Mouse (Mus musculus): Measurements from ENCODE around the gene Eef1e1.
"Not testable (repeated sequence)": the region's sequence is repeated elsewhere in the genome, so short reads cannot be mapped to it uniquely, and the experiment has no call there.

The Eef1e1 gene

DNA sequence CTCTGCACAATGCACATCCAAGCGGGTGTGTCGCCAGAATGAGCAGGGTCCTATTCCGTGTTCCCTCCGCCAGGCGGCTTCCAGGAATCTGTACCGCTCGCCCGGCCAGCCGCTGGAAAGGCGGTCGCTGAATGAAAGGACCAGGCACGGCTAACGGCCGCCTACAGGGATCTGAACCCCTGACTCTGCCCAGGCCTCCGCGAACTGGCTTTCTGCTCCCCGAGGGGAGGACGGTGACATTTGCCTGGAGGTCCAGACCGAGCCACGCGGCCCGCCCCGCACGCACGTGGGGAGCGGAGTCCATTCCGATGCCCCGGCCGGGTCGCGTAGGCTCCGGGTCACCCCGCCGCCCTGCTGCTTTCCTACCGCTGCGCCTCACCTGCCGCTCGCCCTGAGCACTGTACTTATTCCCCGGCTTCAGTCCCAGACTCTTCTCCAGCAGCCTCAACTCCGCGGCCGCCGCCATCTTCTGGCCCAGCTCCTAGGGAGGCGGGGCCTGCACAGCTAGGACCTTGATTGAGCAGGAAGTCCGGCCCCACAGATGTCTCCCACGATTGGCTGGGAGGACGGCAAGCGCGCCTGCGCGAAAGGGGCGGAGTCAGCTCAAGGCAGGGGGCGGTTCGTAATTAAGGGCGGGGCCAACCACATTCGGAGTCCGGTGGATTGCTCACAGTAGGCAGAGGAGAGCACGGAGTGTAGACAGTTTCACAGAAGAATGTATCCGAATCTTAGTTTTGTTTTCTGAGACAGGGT lies at the start of gene Eef1e1:
Eef1e1 (minus strand) TSS at position 531 of the 753 bp plus-strand sequence.
- DNase-seq (ENCODE audit: low spot score in 2 of 2): peak; percentile 97 to 98

DNA sequence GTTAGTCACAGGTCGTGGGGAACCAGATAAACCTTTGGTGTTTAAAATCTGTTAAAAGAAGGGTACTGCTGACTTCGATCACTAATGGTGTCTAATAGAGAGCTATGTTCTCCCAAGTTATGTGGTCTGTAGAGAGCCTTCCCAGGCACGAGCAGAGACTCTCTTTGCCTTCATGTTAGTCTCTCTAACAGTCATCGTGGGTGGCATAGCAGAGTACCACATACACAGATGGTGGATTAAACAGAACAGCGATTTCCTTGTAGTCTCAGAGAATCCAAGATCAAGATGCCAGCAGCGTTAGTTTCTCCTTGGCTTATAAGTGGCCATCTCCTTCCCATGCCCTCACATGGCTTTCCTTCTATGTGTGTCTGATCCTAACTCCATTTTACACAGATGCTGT lies 32.0 kb upstream of the Eef1e1 start:
- DNase-seq (ENCODE audit: low spot score in 2 of 2): no peak

DNA sequence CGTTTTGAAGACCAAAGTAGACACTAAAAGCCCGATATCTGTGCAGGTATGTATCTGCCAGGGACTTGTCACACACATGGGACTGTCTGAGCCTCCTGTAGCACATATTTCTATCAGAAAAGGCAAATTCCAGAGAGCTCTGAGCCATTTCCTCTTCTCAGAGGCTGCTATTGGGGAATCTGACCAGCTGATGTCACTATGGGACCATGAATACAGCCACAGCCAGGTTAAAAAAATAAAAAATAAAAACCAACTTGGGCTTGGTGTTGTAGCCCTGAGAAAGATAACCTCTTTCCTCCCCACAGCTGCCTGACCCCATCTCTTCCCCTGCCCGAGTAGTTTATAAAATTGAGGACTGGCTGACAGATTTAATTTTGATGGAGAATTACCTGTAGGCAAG lies 31.2 kb upstream of the Eef1e1 start:
- DNase-seq (ENCODE audit: low spot score in 2 of 2): no peak

DNA sequence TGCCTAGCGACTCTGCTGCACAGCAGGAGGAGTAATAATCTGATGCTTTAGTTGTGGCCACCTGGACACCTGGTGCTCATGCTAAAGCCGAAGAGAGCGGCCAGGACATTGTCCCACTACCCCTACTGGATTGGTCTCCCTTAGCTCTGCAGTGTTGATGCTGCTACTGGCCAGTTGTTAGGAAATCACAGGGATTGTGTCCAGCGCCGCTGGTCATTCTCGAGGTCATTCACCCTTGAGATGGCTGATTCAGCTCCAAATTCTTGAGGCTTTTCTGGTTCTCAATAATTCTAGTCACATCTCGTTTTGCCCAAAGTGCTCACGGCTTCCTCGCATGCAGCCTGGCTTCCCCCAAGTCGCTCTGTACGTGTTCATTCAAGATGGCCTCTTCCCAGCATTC lies 29.9 kb upstream of the Eef1e1 start:
- no peak for DNase-seq (ENCODE audit: low spot score in 2 of 2)

DNA sequence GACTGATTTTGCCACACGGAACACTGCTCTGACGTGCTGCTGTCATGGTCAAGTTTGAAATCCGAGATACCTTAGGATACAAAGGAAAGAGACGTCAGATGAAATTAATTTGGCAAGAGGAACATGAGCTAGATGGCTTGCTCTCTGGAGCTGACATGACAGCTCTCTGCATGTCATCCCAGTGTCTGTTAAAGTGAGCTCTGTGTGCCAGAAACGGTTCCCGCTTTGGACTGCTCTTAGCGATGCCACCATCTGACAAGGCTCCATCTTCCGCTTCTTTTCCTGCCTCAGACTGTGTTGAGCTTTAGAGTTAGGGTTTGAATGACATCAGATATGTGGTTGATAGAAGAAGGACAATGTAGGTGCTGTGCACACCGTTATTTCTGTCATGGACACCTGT lies 13.5 kb upstream of the Eef1e1 start:
- DNase-seq (ENCODE audit: low spot score in 2 of 2): no peak

DNA sequence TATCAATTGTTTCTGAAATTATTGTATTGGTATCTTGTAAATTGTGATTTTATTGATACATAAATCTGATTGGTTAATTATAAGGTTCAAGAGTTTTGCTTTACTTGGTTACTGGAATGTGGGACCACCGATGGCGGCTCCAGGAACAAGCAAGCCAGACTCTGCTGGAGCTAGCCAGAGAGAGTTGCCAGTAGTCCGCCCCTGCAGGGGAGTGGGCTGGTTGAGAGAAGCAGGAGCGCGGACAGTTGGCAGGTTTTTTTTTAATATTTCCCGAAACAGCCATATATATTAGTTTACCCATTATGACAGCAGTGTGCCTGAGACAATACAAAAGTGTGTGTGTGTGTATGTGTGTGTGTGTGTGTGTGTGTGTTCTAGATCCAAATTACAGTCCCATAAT lies 12.6 kb upstream of the Eef1e1 start:
- DNase-seq (ENCODE audit: low spot score in 2 of 2): not testable (repeated sequence)

DNA sequence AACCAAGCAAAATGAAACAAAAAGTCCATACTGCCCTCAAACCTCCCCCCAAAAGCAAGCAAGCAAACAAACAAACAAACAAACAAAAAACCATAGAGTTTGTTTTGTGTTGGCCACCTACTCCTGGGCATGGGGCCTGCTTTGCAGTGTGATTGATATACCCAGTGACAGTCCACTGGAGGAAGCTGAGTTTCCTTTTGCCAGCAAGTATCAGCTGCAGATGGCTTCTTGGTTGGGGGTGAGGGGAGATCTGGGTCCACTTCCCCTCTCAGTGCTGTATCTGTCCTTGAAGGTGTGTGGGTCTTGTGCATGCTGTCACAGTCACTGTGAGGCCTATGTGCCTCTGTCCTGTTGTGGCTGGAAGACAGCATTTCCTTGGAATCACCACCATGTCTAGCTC lies 11.2 kb upstream of the Eef1e1 start:
- no peak for DNase-seq (ENCODE audit: low spot score in 2 of 2)

DNA sequence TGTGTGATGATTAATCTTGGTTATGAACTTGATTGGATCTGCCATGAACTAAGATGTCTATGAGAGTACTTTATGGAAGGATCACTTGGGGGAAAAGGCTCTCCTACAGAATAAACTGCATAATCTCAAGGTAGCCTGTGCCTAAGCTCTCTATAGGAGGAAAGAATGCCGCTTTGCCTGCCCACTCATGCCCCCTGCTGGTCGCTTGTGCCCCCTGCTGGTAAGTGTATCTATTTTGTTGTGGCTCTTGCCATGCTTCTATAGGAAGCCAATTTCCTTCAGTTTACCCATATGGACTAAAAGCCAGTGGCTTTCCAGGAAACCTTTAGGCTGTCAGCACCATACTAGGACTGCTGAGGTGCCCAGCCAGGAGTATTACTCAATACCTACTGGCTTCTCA lies 9.7 kb upstream of the Eef1e1 start:
- peak; percentile 40 to 60 for DNase-seq (ENCODE audit: low spot score in 2 of 2)

DNA sequence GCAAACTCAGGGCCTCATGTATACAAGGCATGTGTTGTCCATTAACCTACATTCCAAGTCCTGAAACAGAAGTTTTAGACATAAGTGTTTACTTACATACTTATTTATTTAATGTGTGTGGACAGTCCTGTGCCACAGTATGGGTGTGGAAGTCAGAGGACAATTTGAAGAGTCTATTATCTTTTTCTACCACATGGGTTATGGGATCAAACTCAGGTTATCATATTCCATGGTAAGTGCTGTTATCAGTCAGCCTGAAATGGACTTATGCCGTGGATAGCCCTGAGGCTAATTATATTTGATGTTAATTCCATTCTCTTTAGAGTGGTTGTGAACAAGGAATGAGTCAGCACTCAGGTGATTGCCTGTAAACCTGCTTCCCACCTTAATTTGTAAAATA lies 5.9 kb upstream of the Eef1e1 start:
- DNase-seq (ENCODE audit: low spot score in 2 of 2): no peak

DNA sequence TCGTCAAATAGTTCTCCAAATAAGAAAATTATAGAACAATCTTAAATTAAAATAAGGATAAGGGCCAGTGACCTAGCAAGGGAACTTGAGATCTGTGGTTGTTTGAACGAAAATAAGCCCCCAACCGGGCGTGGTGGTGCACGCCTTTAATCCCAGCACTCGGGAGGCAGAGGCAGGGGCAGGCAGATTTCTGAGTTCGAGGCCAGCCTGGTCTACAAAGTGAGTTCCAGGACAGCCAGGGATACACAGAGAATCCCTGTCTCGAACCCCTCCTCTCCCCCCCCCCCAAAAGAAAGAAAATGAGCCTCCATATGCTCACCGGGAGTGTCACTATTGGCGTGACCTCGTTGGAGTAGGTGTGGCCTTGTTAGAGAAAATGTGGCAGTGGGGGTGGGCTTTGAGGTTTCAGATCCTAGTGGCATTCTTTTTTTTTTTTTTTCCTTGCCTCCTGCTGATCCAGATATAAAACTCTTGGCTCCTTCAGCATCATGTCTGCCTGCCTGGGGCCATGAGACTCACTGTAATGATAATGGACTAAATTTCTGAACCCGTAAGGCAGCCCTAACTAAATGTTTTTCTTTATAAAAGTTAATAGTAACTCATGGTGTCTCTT lies 772 bp upstream of the Eef1e1 start:
- no peak for DNase-seq (ENCODE audit: low spot score in 2 of 2)

DNA sequence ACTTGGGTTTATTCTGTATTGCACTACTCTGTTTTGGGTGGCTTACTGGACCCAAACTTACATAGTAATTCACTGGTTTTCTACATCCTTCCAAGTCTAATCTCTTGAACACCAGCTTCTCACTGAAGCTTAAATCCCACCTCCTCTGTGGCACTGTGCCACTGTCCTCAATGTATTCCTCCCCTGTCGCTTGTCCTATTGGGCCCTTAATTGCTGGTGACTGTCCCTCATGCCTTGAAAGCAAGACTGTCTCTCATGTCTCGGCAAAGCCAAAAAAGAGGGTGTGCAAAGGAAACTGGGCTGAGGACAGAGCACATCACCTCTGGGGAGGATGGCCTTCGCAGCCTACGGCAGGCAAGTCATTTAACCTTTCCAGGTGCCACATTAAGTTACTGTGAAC lies 993 bp downstream of the Eef1e1 start:
- DNase-seq (ENCODE audit: low spot score in 2 of 2): no peak

DNA sequence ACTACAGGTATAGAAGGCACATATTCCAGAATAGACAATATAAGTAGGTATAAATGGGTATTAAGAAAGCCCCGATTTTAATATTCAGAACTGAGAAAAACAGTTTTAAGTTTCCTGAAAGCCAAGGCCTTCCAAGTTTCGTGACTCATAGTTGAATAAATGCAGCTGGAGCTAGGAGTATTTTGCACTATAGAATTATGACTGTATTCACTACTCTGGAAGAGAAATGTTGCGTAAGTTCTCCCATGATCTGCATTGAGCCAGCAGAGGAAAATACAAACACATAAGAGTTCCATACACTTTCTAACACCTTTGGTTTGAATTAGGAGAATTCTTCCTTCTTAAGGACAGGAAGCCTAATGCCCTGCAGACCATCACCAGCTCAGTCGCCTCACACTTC lies 8.6 kb downstream of the Eef1e1 start:
- DNase-seq (ENCODE audit: low spot score in 2 of 2): no peak

DNA sequence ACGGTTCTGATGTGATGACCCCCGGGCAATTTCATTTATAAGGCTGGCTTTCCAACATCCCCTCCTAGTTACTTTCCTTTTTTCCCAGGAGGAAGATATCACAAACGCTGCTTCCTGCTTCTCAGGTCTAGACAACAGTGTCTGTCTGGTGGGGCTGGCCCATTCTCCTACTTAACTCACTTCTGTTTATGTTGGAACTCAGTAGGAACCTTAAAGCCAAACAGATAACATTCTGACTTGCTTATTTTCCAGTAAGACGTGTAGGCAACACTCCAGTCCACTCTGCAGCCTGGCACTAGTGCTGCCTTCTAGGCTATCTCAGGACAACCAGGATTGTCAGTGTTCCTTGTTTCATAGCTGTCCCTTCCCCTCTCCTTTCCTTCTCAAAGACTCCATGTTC lies 9.8 kb downstream of the Eef1e1 start:
- DNase-seq (ENCODE audit: low spot score in 2 of 2): no peak

DNA sequence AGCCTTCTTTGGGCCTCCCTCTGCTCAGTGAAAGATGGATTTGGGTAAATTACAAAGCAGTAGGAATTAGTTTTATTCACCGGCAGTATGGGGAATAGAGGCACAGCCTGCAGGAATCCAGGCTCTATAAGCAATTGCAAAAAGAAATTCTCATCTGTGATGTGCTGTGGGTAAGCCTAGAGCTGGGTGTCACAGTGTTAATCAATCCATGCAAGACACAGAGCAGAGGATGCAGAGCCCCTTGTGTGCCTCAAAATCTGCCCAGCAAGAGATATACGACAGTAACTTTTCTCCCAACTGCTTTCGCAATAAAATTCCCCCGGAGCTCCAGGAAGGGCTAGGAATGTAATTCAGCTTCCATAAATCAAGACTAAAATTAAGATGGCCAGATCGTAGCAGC lies 17.4 kb downstream of the Eef1e1 start:
- DNase-seq (ENCODE audit: low spot score in 2 of 2): no peak

DNA sequence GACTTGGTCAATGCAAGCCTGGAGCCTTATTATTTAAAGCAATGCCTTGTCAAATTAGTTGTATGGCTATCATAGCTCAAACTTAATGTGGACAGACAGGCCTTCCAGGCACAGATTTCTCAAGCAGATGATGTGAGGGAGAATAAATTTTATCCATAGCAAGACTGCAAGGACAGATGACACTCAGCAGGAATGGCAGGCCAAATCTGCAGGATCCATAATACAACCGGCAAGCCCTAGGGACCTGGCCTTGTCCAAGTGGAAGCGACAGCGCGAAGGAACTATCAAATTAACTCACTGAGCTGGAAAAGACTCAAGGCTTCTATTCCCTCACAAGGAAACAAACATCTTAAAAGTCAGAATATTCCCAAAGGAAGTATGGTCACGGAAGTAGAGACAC lies 17.9 kb downstream of the Eef1e1 start:
- no peak for DNase-seq (ENCODE audit: low spot score in 2 of 2)

DNA sequence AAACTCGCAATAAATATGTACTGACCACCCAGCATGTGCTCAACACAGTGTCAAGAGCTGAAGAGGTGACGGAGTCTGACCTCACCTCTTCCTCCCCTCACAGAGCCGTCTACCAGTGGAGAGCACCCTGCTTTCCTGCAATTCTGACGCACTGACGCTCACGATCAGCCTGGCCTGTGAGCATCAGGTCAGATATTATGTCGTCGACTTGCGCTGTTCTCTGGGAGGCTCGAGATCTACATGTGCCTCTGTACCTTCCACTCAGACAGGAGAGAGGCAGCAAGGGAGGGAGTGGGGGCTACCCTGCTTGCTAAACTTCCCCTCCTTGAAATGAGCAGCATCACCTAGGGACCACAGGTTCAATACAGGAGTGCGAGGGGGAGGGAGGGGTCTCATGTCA lies 20.2 kb downstream of the Eef1e1 start:
- DNase-seq (ENCODE audit: low spot score in 2 of 2): no peak

DNA sequence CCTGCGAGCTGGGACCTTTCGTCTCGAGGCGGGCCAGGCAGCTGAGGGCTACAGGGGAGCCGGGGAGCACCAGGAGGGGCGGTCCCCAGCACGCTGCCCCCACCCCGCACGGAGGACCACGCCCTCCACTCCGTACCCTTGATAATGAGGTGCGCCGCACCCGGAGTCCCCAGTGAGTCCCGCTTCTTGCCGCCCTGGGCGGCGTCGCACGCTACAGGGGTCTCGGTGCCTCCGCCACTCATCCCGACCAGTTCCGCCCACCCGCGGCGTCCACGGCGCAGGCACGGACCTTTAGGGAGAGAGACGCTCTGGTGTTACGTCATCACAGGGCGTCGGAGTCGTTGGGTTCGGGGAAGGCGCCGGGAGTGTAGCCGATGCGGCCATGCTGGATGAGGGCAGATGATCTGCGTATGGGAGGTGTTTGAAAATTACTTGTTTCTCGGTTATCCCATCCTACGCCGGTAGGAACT lies 24.0 kb downstream of the Eef1e1 start, which contains the start of gene Bloc1s5:
Bloc1s5 (minus strand) TSS at position 310 of the 470 bp plus-strand sequence.
- peak; percentile 79 to 90 for DNase-seq (ENCODE audit: low spot score in 2 of 2)

DNA sequence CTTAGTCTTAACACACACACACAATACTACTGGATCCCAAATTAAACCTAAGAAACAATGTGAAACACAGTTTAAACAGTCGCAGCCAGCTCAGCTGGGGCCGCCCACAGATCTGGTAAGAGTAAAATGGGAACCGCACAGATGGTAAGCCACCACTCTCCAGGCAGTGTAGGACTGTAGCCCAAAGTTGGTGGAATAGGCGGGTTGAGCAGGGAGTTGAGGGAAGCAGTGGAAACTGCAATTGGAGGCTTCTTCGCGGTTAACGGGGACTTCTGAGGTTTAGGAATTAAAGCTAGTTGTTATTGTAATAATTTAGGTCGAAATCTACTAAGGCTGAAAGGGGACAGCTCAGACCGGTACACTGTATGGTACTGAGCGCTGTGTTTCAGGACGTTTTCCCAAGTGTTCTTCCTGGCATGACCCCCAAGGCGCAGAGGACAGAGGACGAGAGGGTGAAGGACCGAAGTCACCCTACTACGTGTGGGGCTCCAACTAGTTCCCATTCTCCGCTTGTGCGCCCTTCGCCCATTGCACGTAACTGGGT lies 24.5 kb downstream of the Eef1e1 start:
- DNase-seq (ENCODE audit: low spot score in 2 of 2): no peak

DNA sequence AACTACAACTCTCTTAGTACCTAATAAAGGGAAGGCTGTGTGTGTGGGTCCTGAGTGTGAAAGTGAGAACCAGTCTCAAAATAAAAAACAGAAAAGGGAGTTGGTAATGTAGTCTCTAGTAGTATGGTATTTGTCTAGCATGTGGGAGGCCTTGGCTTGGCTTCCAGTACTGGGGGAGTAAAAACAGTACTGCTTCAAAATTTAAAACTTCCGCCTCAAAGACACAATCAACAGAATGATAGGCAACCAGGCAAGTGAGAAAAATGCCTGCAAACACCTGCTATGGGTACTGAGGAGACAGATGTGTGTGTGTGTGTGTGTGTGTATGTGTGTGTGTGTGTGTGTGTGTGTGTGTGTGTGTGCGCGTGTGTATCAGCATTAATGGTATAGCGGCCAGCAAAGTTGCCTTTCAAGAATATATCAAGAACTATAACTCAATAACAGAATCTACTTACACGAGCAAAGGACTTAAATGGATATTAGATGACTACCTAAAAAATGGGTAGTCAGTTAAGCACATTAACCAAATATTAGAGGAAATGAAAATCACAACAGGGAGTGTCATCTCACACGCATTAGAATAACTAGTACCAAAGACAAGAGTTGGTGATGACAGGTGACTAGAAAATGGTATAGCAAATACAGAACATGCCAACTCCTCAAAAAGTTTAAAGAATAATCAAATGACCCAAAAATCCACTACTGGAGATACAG lies 25.4 kb downstream of the Eef1e1 start:
- DNase-seq (ENCODE audit: low spot score in 2 of 2): no peak

DNA sequence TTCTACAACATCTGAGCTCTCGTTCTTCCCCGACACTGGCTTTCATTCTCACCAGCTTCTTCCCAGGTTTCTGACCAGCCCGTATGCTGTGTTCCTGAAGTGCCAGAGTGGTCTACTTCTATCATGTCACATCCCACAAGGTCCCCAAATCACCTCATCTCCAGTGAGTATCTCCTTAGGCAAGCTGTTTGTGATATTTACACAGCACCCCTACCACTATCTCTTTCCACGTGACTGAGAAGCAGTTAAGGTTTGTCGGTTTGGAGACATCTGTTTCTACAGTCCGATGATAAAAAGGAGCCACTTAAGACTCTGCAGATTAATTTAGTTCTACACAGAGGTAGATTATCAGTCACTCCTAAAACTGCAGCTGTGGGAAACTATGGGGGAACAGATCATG lies 26.3 kb downstream of the Eef1e1 start:
- no peak for DNase-seq (ENCODE audit: low spot score in 2 of 2)

DNA sequence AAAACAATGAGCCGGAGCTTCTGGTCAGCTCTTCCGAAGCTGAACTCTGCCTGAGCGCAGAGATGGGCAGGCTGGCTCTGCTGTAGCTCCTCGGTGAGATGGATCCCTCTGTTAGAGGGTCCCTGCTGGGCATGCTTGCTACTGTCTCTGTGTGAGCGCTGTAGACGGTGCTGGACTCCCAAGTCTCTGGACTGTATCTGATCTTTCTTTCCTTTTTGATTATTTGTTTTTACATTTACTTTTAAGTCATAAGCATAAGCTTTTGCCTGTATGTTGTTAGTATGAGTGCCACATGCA lies 32.7 kb downstream of the Eef1e1 start:
- DNase-seq (ENCODE audit: low spot score in 2 of 2): no peak

DNA sequence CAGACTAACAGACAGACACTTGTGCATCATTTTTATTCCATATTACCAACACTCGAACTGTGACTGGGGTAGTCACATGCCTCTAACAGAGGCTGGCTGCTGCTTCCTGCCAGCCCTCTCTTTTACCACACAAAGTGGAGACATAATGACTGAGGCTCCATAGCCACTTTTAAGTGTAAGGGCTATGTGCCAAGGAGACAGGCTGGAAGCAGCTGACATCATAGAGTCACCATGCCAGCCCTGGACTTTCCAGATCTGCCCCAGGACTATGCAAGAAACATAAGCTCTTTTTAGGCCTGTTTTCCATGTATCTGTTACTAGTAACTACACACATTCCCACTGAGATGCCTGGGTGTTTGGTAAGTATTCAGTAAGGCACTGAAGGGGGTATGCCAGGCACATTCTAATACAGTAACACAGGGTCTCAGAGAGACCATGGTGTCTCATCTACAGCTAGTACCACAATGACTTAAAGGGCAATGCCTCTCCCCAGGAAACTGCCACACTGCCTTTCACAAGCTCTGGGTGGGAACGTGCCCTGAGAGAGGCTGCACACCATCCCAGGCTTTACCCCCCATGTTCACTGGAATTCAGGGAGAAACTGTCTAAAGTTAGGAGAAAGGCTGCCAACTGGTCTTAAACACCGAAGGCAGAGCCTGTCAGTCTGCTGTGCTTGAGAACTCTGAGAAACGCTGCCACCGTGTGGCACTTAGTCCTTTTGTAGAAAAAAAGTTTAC lies 33.2 kb downstream of the Eef1e1 start:
- no peak for DNase-seq (ENCODE audit: low spot score in 2 of 2)
